Mouse (Mus musculus) kidney, postnatal 14 days (tissue): ENCODE measurements around the gene S100a6.

Experiments
- DNase-seq: peaks from one replicate; pipeline ENCODE4 v3.0.0; 2022; ENCODE audit warnings: mixed read lengths

The S100a6 gene

GRCm38 (mm10) chr3:90629298-90629697 is 16.6 kb downstream of the S100a6 start:
- DNase-seq = no peak

GRCm38 (mm10) chr3:90631984-90632383 is 19.3 kb downstream of the S100a6 start:
- no peak for DNase-seq

- no peak for DNase-seq
Observed at GRCm38 (mm10) chr3:90638511-90639275, 26.0 kb downstream of the S100a6 start.

GRCm38 (mm10) chr3:90639511-90640154 is 27.0 kb downstream of the S100a6 start:
- DNase-seq = no peak

- DNase-seq = no peak
Observed at GRCm38 (mm10) chr3:90640981-90641380, 28.3 kb downstream of the S100a6 start.

- DNase-seq = peak; percentile 52
Observed at GRCm38 (mm10) chr3:90644220-90644619, 31.5 kb downstream of the S100a6 start.

- no peak for DNase-seq
Observed at GRCm38 (mm10) chr3:90647291-90647690, 34.6 kb downstream of the S100a6 start.

- DNase-seq = no peak
Observed at GRCm38 (mm10) chr3:90648981-90649380, 36.3 kb downstream of the S100a6 start.

- no peak for DNase-seq
Observed at GRCm38 (mm10) chr3:90649832-90650231, 37.1 kb downstream of the S100a6 start.

- DNase-seq = peak; percentile 78
Observed at GRCm38 (mm10) chr3:90652878-90653508, 40.3 kb downstream of the S100a6 start.

- DNase-seq = no peak
Observed at GRCm38 (mm10) chr3:90653717-90654116, 41.0 kb downstream of the S100a6 start, which contains the start of gene S100a7a. S100a7a (plus strand) TSS chr3:90654017.

- DNase-seq = no peak
Observed at GRCm38 (mm10) chr3:90657405-90657804, 44.7 kb downstream of the S100a6 start.

- no peak for DNase-seq
Observed at GRCm38 (mm10) chr3:90659364-90660044, 46.8 kb downstream of the S100a6 start.

- DNase-seq = peak; percentile 3
Observed at GRCm38 (mm10) chr3:90664219-90664618, 51.5 kb downstream of the S100a6 start.

GRCm38 (mm10) chr3:90668846-90669245 is 56.2 kb downstream of the S100a6 start, which contains the start of gene S100a8:
S100a8 (plus strand) TSS chr3:90668978.
- peak; percentile 10 for DNase-seq
